Mouse (Mus musculus): Measurements from ENCODE around the gene Lgals12. TPM values are rescaled to one million over a fixed set of nuclear protein-coding genes. Genes with fewer than 3 reads are reported as not detected.

The Lgals12 gene
- total RNA-seq, 2 experiments from 2014 or later, result 10.4 to 12.3 TPM

Other genes starting within 250 kb of the Lgals12 start
- gene Spindoc, start 224.2 kb downstream of the Lgals12 start, total RNA-seq (2021), result 10 to 100 TPM; 35.4 to 39.4 TPM
- 10 to 100 TPM; 45.3 to 49.2 TPM for gene 2700081O15Rik, start 189.6 kb downstream of the Lgals12 start, total RNA-seq (2021)
- 100 to 1,000 TPM; 130 to 147 TPM for gene Rtn3, start 123.9 kb downstream of the Lgals12 start, total RNA-seq (2021)
- 100 to 1,000 TPM; 112 to 117 TPM for gene Atl3, start 113.2 kb downstream of the Lgals12 start, total RNA-seq (2021)
- gene Pla2g16, start 49.7 kb downstream of the Lgals12 start, total RNA-seq (2021), result 10 to 100 TPM; 33.0 to 41.5 TPM
- gene Hrasls5, start 5.3 kb upstream of the Lgals12 start, total RNA-seq (2021), result not detected
- gene Slc22a19, start 104.1 kb upstream of the Lgals12 start, total RNA-seq (2021), result 1 to 10 TPM in 1 of 2 experiments, under 1 TPM in 1; 0.14 to 2.4 TPM
- not detected for gene Slc22a26, start 195.5 kb upstream of the Lgals12 start, total RNA-seq (2021)

Measured in adrenal gland, postnatal 4 days (tissue).